Mouse (Mus musculus) G1E (cell line): ENCODE results near the gene AF067063.
"Not testable (repeated sequence)": the region's sequence is repeated elsewhere in the genome, so short reads cannot be mapped to it uniquely, and the experiment has no call there.

Experiments
- CTCF ChIP-seq: IDR thresholded peaks from 2 replicates; pipeline ENCODE4 v1.5.1; 2012; ENCODE audit warnings: low read depth, low read length, inconsistent platforms, mixed read lengths
- GATA1 ChIP-seq: IDR thresholded peaks from 2 replicates; pipeline ENCODE4 v1.6.1; 2012; ENCODE audit warnings: borderline replicate concordance, low read length, inconsistent platforms, mixed read lengths
- POLR2AphosphoS5 ChIP-seq: IDR thresholded peaks from 2 replicates; pipeline ENCODE4 v1.6.1; 2012; ENCODE audit warnings: low read depth, low read length, inconsistent platforms; ENCODE audit not compliant: insufficient replicate concordance
- TAL1 ChIP-seq: conservative IDR thresholded peaks from 2 replicates; pipeline ENCODE4 v1.6.1; 2012; ENCODE audit warnings: low read depth, low read length, inconsistent platforms, mixed read lengths

GRCm38 (mm10) chr13:119836324-119836811 is 6.4 kb upstream of the AF067063 start:
- not testable (repeated sequence) for TF ChIP-seq CTCF, GATA1, TAL1, POLR2AphosphoS5
